Mouse (Mus musculus): ENCODE measurements around the gene St3gal3.

Gene St3gal3

GRCm38 (mm10) chr4:118138891-118139290 is 4.2 kb upstream of the St3gal3 start:
- peak; percentile 94 to 95 for DNase-seq

GRCm38 (mm10) chr4:118137857-118138256 is 3.1 kb upstream of the St3gal3 start:
- DNase-seq, result peak in 1 of 2 experiments; percentile 27

- DNase-seq, result peak; percentile 49 to 69
These were observed 2.6 kb upstream of the St3gal3 start for GRCm38 (mm10) chr4:118137311-118137710.

GRCm38 (mm10) chr4:118135414-118135813 is 700 bp upstream of the St3gal3 start:
- no peak for DNase-seq

- no peak for DNase-seq
These were observed 3.4 kb downstream of the St3gal3 start for GRCm38 (mm10) chr4:118131329-118131728.

GRCm38 (mm10) chr4:118123030-118123704 is 11.5 kb downstream of the St3gal3 start:
- DNase-seq, result no peak

- peak; percentile 43 to 57 for DNase-seq
These were observed 12.6 kb downstream of the St3gal3 start for GRCm38 (mm10) chr4:118122078-118122477.

- no peak for DNase-seq
These were observed 17.1 kb downstream of the St3gal3 start for GRCm38 (mm10) chr4:118117565-118117964.

- no peak for DNase-seq
These were observed 18.6 kb downstream of the St3gal3 start for GRCm38 (mm10) chr4:118116098-118116497.

GRCm38 (mm10) chr4:118115132-118115531 is 19.6 kb downstream of the St3gal3 start:
- no peak for DNase-seq

GRCm38 (mm10) chr4:118112601-118113000 is 22.1 kb downstream of the St3gal3 start:
- DNase-seq, result no peak

GRCm38 (mm10) chr4:118109649-118110048 is 25.1 kb downstream of the St3gal3 start:
- no peak for DNase-seq

GRCm38 (mm10) chr4:118108779-118109178 is 25.9 kb downstream of the St3gal3 start:
- DNase-seq, result no peak

- no peak for DNase-seq
These were observed 29.3 kb downstream of the St3gal3 start for GRCm38 (mm10) chr4:118105256-118106053.

GRCm38 (mm10) chr4:118103280-118103830 is 31.4 kb downstream of the St3gal3 start:
- no peak for DNase-seq

GRCm38 (mm10) chr4:118101497-118101896 is 33.2 kb downstream of the St3gal3 start:
- DNase-seq, result no peak

GRCm38 (mm10) chr4:118099637-118100364 is 34.9 kb downstream of the St3gal3 start:
- DNase-seq, result peak; percentile 84 to 87

GRCm38 (mm10) chr4:118098571-118098970 is 36.1 kb downstream of the St3gal3 start:
- DNase-seq, result no peak

- no peak for DNase-seq
These were observed 38.6 kb downstream of the St3gal3 start for GRCm38 (mm10) chr4:118096069-118096468.

- no peak for DNase-seq
These were observed 41.8 kb downstream of the St3gal3 start for GRCm38 (mm10) chr4:118092784-118093457.

GRCm38 (mm10) chr4:118090449-118090848 is 44.3 kb downstream of the St3gal3 start:
- no peak for DNase-seq

GRCm38 (mm10) chr4:118089939-118090338 is 44.8 kb downstream of the St3gal3 start:
- DNase-seq, result peak; percentile 72 to 78

All from cerebellum, postnatal 10 days (tissue).